Mouse (Mus musculus) CD4-positive, CD25-positive, alpha-beta regulatory T cell, adult 4 months (primary cell): ENCODE data around the gene Iqgap2. TPM values are rescaled to one million over a fixed set of nuclear protein-coding genes. Genes with fewer than 3 reads are reported as not detected.

Experiments used
- polyA plus RNA-seq, 2 experiments: library from polyadenylated mRNA; unstranded; fragments of 100-300 nt; shearing (Covaris generic); gene quantifications; one replicate each; pipeline ENCODE4 v1.2.1; 2017

The Iqgap2 gene
- polyA plus RNA-seq, 2 experiments from 2014 or later, result 14.2 to 14.7 TPM

Other genes with a start within 250 kb of the Iqgap2 start
- 1 to 10 TPM; 3.9 to 4.3 TPM for gene F2rl2, start 195.1 kb downstream of the Iqgap2 start, polyA plus RNA-seq
- gene Gm20075, start 189.5 kb upstream of the Iqgap2 start, polyA plus RNA-seq, result 10 to 100 TPM; 11.9 to 17.0 TPM
- not detected for gene Gm17190, start 190.1 kb upstream of the Iqgap2 start, polyA plus RNA-seq
- gene Sv2c, start 240.7 kb upstream of the Iqgap2 start, polyA plus RNA-seq, result 1 to 10 TPM; 1.8 to 3.2 TPM